Mouse (Mus musculus) midbrain, postnatal 0 days (tissue): Measurements from ENCODE around the gene Ublcp1. TPM values are rescaled to one million over a fixed set of nuclear protein-coding genes. Genes with fewer than 3 reads are reported as not detected.

Experiments used
- ATAC-seq: fragments of 200-750 bp; cut with Nextera tagmentation; 2 replicates; pipeline ENCODE4 v1.8.0; 2017; ENCODE audit warnings: moderate number of reproducible peaks, mild to moderate bottlenecking, moderate TSS enrichment, moderate library complexity; ENCODE audit not compliant: low FRiP score
- DNase-seq: peaks from one replicate; pipeline ENCODE4 v3.0.0-alpha.2; 2015; ENCODE audit warnings: low spot score
- H3K27ac ChIP-seq: fragments of 300-500 bp; sonication (generic); 2 replicates; pipeline ENCODE4 v1.5.1; 2014; ENCODE audit warnings: low read depth, mild to moderate bottlenecking, low read length, mixed read lengths
- H3K27me3 ChIP-seq: fragments of 300-500 bp; sonication (generic); 2 replicates; pipeline ENCODE4 v1.6.1; 2014; ENCODE audit warnings: low read length, control low read depth, mixed read lengths; ENCODE audit not compliant: insufficient read depth
- H3K36me3 ChIP-seq: fragments of 300-500 bp; sonication (generic); 2 replicates; pipeline ENCODE4 v1.6.1; 2014; ENCODE audit warnings: low read length, control low read depth, mixed read lengths; ENCODE audit not compliant: insufficient read depth
- H3K4me1 ChIP-seq: fragments of 300-500 bp; sonication (generic); 2 replicates; pipeline ENCODE4 v1.6.1; 2014; ENCODE audit warnings: mild to moderate bottlenecking, control low read depth, antibody characterized with exemption, low read length, mixed read lengths; ENCODE audit not compliant: insufficient read depth
- H3K4me2 ChIP-seq: fragments of 300-500 bp; sonication (generic); 2 replicates; pipeline ENCODE4 v1.6.1; 2014; ENCODE audit warnings: low read depth, mild to moderate bottlenecking, low read length, mixed read lengths; ENCODE audit not compliant: poor library complexity, severe bottlenecking
- H3K4me3 ChIP-seq: fragments of 300-500 bp; sonication (generic); 2 replicates; pipeline ENCODE4 v1.5.1; 2014; ENCODE audit warnings: low read depth, mild to moderate bottlenecking, low read length, moderate library complexity
- H3K9ac ChIP-seq: fragments of 300-500 bp; sonication (generic); replicated peaks from 2 replicates; pipeline ENCODE4 v1.6.1; 2014; ENCODE audit warnings: mild to moderate bottlenecking, low read length, moderate library complexity, mixed read lengths; ENCODE audit not compliant: poor library complexity, severe bottlenecking
- H3K9me3 ChIP-seq: fragments of 300-500 bp; sonication (generic); 2 replicates; pipeline ENCODE4 v1.6.1; 2016; ENCODE audit warnings: low read length, control low read depth
- CTCF ChIP-seq: IDR thresholded peaks from 2 replicates; pipeline ENCODE4 v1.5.1; 2016; ENCODE audit warnings: antibody characterized with exemption, mild to moderate bottlenecking
- WGBS: fragments of 180-500 bp; shearing (Covaris S2); extraction: QIAGEN DNeasy Blood & Tissue Kit; methylation state at CpG from one replicate; pipeline ENCODE4 v1.1.7; 2014; 5-methylcytosine and 5-hydroxymethylcytosine counted together
- polyA plus RNA-seq: library from polyadenylated mRNA; unstranded; fragments of >200 nt; fragmentation: Nextera tagmentation; extraction: Ambion mirVana; gene quantifications from 2 replicates; pipeline ENCODE4 v1.2.1, GENCODE M21; 2015
- total RNA-seq: library from RNA; depleted of rRNA; stranded (reverse); fragments of >200 nt; gene quantifications from 2 replicates; pipeline ENCODE4 v1.2.3, GENCODE M21; 2014

The Ublcp1 gene
- total and polyA plus RNA-seq, 2 experiments from 2014 or later: 29.2 to 48.8 TPM

DNA sequence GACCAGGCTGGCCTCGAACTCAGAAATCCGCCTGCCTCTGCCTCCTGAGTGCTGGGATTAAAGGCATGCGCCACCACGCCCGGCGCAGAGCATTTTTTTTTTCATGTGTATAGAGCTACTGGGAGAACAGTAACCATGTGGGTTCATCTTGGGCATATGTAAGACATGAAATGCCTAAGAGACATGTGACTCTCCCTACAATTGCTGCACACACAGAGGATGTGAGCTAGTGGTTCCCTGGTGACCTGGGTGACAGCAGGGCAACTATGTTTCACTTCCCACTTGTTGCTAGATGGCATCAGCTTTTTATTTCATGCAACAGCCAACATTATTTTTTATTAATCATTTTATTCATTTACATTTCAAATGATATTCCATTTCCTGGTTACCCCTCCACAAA lies 32.5 kb downstream of the Ublcp1 start:
- Histone ChIP-seq H3K9ac (no peak overlapping the region), H3K4me1 (no peaks in the 10 kb centered on the region), H3K36me3 (no peaks in the 10 kb centered on the region), H3K27ac (no peak overlapping the region), H3K9me3 (no peaks in the 10 kb centered on the region), H3K4me3 (no peak overlapping the region), H3K4me2 (no peak overlapping the region), H3K27me3 (no peaks in the 10 kb centered on the region)
- ATAC-seq (no peak), DNase-seq (no peak)
- 96% methylated on average over 6 of the region's 6 CpGs for whole genome bisulfite sequencing
- no peak for TF ChIP-seq CTCF

DNA sequence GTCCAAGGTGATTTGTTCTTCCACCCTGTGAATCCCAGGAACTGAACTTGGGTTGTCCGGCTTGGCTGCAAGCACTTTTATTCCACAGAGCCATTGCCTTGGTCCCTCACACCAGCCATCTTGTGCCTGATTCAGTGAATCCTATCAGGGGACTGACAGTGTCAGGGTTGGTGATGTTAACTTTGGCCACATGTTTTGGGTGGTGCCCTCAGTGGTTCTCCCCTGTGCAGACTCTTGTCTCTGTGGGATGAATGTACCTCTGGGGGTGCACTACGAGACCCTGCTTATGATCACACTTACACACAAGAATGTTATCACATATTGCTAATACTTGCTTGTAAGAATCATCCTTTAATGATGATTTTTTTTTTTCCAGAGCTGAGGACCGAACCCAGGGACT lies 40.3 kb downstream of the Ublcp1 start:
- no peak overlapping the region for H3K27ac ChIP-seq
- H3K4me1 ChIP-seq: no peaks in the 10 kb centered on the region
- no peak overlapping the region for H3K4me3 ChIP-seq
- no peak overlapping the region for H3K4me2 ChIP-seq
- H3K36me3 ChIP-seq: no peaks in the 10 kb centered on the region
- 89% methylated on average over 3 of the region's 3 CpGs for WGBS
- TF ChIP-seq CTCF: no peak
- H3K9ac ChIP-seq: no peak overlapping the region
- H3K9me3 ChIP-seq: no peaks in the 10 kb centered on the region
- no peaks in the 10 kb centered on the region for H3K27me3 ChIP-seq
- DNase-seq: no peak
- no peak for ATAC-seq

DNA sequence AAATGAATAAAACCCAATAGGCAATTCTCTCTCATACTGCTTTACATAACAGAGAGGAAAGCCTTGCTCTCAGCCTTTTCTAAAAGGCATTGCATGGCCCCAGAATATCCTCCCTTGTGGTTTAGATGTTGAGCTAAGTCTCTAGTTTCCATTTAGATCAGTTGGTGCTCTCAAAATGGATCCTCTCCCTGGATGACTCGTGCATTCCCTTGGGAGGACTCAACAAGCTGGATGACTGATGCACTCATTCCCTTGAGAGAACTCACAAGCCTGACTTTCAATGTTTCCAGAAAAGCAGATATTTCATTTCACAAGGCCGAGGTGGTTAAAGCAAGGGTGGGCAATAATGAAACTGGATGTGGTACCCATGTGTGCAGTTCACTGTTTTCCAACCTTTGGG lies 42.3 kb downstream of the Ublcp1 start:
- H3K9ac ChIP-seq: no peak overlapping the region
- ATAC-seq: no peak
- DNase-seq: no peak
- no peaks in the 10 kb centered on the region for H3K9me3 ChIP-seq
- H3K4me1 ChIP-seq: no peaks in the 10 kb centered on the region; the same call in 1 of the 2 replicates
- no peaks in the 10 kb centered on the region for H3K36me3 ChIP-seq
- 77% methylated on average over 2 of the region's 2 CpGs for WGBS
- no peak overlapping the region for H3K27ac ChIP-seq
- no peak for TF ChIP-seq CTCF
- no peaks in the 10 kb centered on the region for H3K27me3 ChIP-seq
- H3K4me2 ChIP-seq: no peak overlapping the region
- H3K4me3 ChIP-seq: no peak overlapping the region

DNA sequence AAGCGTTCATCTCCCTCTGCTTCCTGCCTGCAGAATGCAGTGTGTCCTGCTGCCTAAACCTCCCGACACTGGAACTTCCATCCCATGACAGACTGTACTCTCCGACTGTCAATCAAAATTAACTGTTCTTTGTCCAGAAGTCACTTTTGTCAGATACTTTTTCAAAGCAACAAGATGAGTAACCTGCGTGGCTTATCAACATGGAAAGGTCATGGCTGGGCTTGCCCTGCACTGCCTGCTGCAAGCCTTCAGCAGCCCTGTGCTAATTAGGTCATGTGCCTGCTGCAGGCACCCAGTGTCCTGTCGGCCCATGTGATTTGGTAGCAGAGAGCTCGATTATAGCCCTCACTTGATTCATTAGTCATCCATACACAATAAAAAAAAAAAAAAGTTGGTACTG lies 44.7 kb downstream of the Ublcp1 start:
- no peak for DNase-seq
- 72% methylated on average over 6 of the region's 6 CpGs for WGBS
- no peak overlapping the region for H3K4me2 ChIP-seq
- H3K9me3 ChIP-seq: no peaks in the 10 kb centered on the region
- TF ChIP-seq CTCF: no peak
- no peak overlapping the region for H3K27ac ChIP-seq
- no peak overlapping the region for H3K4me3 ChIP-seq
- H3K27me3 ChIP-seq: no peaks in the 10 kb centered on the region
- H3K36me3 ChIP-seq: no peaks in the 10 kb centered on the region
- ATAC-seq: no peak
- no peak overlapping the region for H3K9ac ChIP-seq
- H3K4me1 ChIP-seq: no peaks in the 10 kb centered on the region; the same call in 1 of the 2 replicates

DNA sequence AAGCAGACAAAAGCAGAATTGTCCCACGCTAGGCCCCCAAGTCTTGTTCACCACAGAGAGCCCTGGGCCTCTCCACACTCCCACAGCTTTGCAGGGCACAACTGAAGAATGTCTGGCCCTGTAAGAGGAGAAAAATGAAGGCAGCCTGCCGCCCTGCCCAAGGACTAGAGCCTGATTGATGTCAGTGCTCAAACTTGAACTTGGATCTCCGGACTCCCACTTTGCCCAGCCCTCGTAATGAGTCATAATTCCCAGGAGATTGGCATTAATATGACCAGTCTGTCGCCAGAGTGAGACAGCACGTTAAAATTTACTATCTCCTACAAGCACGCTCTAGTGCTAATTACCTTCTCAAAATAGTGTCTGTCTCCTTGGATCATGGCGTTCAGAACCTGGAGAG lies 45.3 kb downstream of the Ublcp1 start:
- H3K4me1 ChIP-seq: no peaks in the 10 kb centered on the region; the same call in 1 of the 2 replicates
- no peak for DNase-seq
- no peak overlapping the region for H3K4me3 ChIP-seq
- no peak overlapping the region for H3K4me2 ChIP-seq
- H3K9me3 ChIP-seq: no peaks in the 10 kb centered on the region
- ATAC-seq: no peak
- WGBS: 82% methylated on average over 8 of the region's 8 CpGs
- TF ChIP-seq CTCF: no peak
- no peaks in the 10 kb centered on the region for H3K27me3 ChIP-seq
- H3K9ac ChIP-seq: no peak overlapping the region
- no peaks in the 10 kb centered on the region for H3K36me3 ChIP-seq
- H3K27ac ChIP-seq: no peak overlapping the region

DNA sequence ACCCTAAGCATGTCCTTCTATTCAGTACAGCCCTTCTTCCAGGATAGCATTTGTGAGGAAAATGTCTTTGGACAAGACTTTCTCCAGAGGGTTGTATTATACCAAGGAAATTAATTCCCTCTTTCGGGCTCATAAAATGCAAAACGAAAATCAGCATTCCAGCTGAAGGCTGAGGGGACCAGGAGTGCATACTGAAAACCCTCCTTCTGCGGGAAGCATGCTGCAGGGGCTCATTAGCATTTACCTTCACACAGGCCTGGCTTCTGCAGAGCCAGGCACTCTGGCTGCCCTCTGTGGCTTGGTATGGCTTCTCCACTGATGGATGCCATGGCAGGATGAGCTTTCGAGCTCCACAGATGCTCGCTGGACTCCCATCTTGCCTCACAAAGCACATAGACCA lies 46.3 kb downstream of the Ublcp1 start:
- Histone ChIP-seq H3K9me3 (no peaks in the 10 kb centered on the region), H3K9ac (no peak overlapping the region), H3K27ac (peak overlapping the region; percentile 72), H3K4me1 (no peaks in the 10 kb centered on the region; the same call in 1 of the 2 replicates), H3K4me2 (no peak overlapping the region), H3K27me3 (no peaks in the 10 kb centered on the region), H3K4me3 (no peak overlapping the region), H3K36me3 (no peaks in the 10 kb centered on the region)
- no peak for TF ChIP-seq CTCF
- DNase-seq: no peak
- no peak for ATAC-seq
- 40% methylated on average over 5 of the region's 5 CpGs for WGBS
